Mouse (Mus musculus) ES-Bruce4 (cell line): ENCODE data around the gene Ovol1. TPM values are rescaled to one million over a fixed set of nuclear protein-coding genes. Genes with fewer than 3 reads are reported as not detected.

Experiments
- H3K27ac ChIP-seq: 2 replicates; pipeline ENCODE4 v1.5.1; 2012; ENCODE audit warnings: low read length, inconsistent platforms; ENCODE audit not compliant: insufficient read depth
- H3K27me3 ChIP-seq: 2 replicates; pipeline ENCODE4 v1.6.1; 2012; ENCODE audit warnings: mild to moderate bottlenecking, low read length, inconsistent platforms; ENCODE audit not compliant: control insufficient read depth, poor library complexity, insufficient read depth, severe bottlenecking
- H3K36me3 ChIP-seq: 2 replicates; pipeline ENCODE4 v1.6.1; 2012; ENCODE audit warnings: inconsistent platforms, mild to moderate bottlenecking, low read length, moderate library complexity; ENCODE audit not compliant: control insufficient read depth, poor library complexity, insufficient read depth, severe bottlenecking
- H3K4me1 ChIP-seq: one replicate; pipeline ENCODE4 v1.8.1; 2011; ENCODE audit warnings: low read length; ENCODE audit not compliant: control insufficient read depth, insufficient read depth
- H3K4me3 ChIP-seq: 2 replicates; pipeline ENCODE4 v1.5.1; 2011; ENCODE audit warnings: low read depth, mild to moderate bottlenecking, low read length
- H3K9ac ChIP-seq: 2 replicates; pipeline ENCODE4 v1.6.1; 2012; ENCODE audit warnings: low read depth, mild to moderate bottlenecking, inconsistent platforms; ENCODE audit not compliant: poor library complexity, severe bottlenecking
- H3K9me3 ChIP-seq: replicated peaks from 2 replicates; pipeline ENCODE4 v1.6.1; 2012; ENCODE audit warnings: mild to moderate bottlenecking, low read length, inconsistent platforms; ENCODE audit not compliant: control insufficient read depth, poor library complexity, insufficient read depth, severe bottlenecking
- CTCF ChIP-seq: IDR thresholded peaks from one replicate; pipeline ENCODE4 v1.8.1; 2011; ENCODE audit warnings: low read depth, low read length
- EP300 ChIP-seq: IDR thresholded peaks from 2 replicates; pipeline ENCODE4 v1.6.1; 2011; ENCODE audit warnings: low read depth, low read length; ENCODE audit not compliant: insufficient read depth
- POLR2A ChIP-seq: IDR thresholded peaks from one replicate; pipeline ENCODE4 v1.8.1; 2011; ENCODE audit warnings: low read length; ENCODE audit not compliant: insufficient read depth
- polyA plus RNA-seq: library from polyadenylated mRNA; stranded (reverse); fragments of >200 nt; gene quantifications from 2 replicates; pipeline ENCODE4 v1.2.4, GENCODE M21; 2011; ENCODE audit warnings: low read depth; ENCODE audit not compliant: missing spikeins, insufficient read depth, insufficient read length

Ovol1 gene
- polyA plus RNA-seq, 1 experiment = 0.46 TPM

DNA sequence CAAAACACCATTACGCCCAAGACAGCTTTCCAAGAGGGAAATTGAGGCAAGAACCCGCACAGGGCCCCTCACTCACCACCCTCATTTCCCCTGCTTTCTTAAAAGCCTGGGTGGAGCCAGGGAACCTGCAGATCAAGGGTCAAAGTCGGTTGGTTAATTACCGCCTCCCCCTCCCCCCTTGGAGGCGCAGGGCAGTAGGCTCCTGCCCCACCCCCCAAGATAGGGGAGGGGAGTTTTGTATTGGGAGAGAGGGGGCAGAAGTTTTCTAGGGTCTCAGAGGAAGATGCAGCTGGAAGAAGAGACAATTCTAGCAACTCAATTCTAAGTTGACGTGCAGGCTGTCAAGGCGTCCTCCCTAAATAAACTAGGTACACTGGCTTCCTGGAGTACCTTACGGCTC lies 1.2 kb downstream of the Ovol1 start:
- Histone ChIP-seq H3K9ac (no peak overlapping the region), H3K27ac (no peak overlapping the region), H3K4me1 (no peaks in the 10 kb centered on the region)

GRCm38 (mm10) chr19:5558770-5559169 lies 1.7 kb downstream of the Ovol1 start:
- no peak for TF ChIP-seq POLR2A
- no peak for TF ChIP-seq CTCF
- no peak for TF ChIP-seq EP300
- H3K9ac ChIP-seq = no peak overlapping the region
- no peak overlapping the region for H3K4me3 ChIP-seq
- H3K9me3 ChIP-seq = no peaks in the 10 kb centered on the region
- H3K4me1 ChIP-seq = no peaks in the 10 kb centered on the region
- H3K36me3 ChIP-seq = no peaks in the 10 kb centered on the region
- peaks cover 5% of the 10 kb centered on the region for H3K27me3 ChIP-seq
- H3K27ac ChIP-seq = no peak overlapping the region

More for the DNA sequence above, 1.2 kb downstream of the Ovol1 start:
- Histone ChIP-seq H3K4me3 (no peak overlapping the region), H3K9me3 (no peaks in the 10 kb centered on the region), H3K36me3 (no peaks in the 10 kb centered on the region), H3K27me3 (peaks cover 5% of the 10 kb centered on the region)
- TF ChIP-seq CTCF = no peak
- TF ChIP-seq POLR2A = no peak
- no peak for TF ChIP-seq EP300

- Histone ChIP-seq H3K36me3 (no peaks in the 10 kb centered on the region), H3K4me3 (no peak overlapping the region), H3K9ac (no peak overlapping the region), H3K9me3 (no peaks in the 10 kb centered on the region), H3K27me3 (peaks cover 5% of the 10 kb centered on the region), H3K4me1 (no peaks in the 10 kb centered on the region), H3K27ac (no peak overlapping the region)
- TF ChIP-seq EP300 (no peak), POLR2A (no peak)
Measured at GRCm38 (mm10) chr19:5558169-5558568, 2.3 kb downstream of the Ovol1 start.

DNA sequence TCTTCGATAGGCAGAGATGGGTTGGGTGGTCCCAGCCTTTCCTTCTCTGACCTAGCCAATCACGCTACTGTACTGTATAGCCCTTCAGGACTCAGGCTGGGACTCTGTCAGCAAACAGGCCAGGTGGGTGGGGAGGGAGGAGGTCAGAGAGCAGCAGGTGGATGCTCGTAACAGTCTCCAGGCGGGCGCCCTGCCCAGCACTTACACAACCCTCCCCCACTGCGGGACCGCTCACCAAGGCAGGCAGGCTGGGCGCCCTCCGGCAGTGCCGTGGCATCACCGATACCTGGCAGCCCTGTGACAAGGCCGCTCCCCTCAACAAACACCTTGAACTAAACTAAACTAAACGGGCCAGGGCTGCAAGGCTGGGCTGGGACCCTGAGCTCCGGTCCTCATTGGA lies 6.2 kb downstream of the Ovol1 start:
- Histone ChIP-seq H3K36me3 (no peaks in the 10 kb centered on the region), H3K9ac (no peak overlapping the region), H3K4me3 (peak overlapping the region; percentile 30), H3K9me3 (no peaks in the 10 kb centered on the region), H3K27me3 (no peaks in the 10 kb centered on the region), H3K4me1 (peaks cover 4% of the 10 kb centered on the region), H3K27ac (no peak overlapping the region)
- TF ChIP-seq EP300 (no peak), CTCF (no peak), POLR2A (no peak)

DNA sequence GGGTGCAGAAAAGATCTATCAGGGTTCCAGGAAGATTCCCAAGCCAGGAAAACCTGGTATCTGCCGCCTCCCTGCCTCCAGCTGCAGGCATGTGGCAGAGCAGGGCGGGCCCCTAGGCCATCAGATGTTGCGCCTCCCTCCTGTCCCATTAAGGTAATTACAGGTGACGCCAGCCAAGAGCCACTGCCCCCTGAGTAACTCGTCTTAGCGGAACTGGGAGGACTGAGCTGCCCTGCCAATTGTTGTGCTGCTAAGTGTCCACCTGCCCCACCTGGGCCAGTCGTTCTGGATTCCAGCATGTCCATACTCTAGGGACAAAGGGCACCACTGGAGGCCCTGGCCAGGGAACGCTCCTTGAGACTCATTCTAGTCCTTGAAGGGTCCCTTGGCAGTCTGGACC lies 6.6 kb downstream of the Ovol1 start:
- H3K9ac ChIP-seq = no peak overlapping the region
- TF ChIP-seq CTCF (no peak), POLR2A (no peak), EP300 (no peak)

GRCm38 (mm10) chr19:5547471-5548056 lies 12.9 kb downstream of the Ovol1 start:
- H3K27me3 ChIP-seq = no peaks in the 10 kb centered on the region
- H3K4me1 ChIP-seq = peaks cover under 1% of the 10 kb centered on the region
- no peak overlapping the region for H3K4me3 ChIP-seq
- no peak overlapping the region for H3K27ac ChIP-seq
- no peak for TF ChIP-seq EP300
- TF ChIP-seq POLR2A = no peak
- no peak for TF ChIP-seq CTCF
- H3K9me3 ChIP-seq = no peaks in the 10 kb centered on the region
- H3K36me3 ChIP-seq = no peaks in the 10 kb centered on the region
- no peak overlapping the region for H3K9ac ChIP-seq

More for the DNA sequence above, 6.6 kb downstream of the Ovol1 start:
- no peak overlapping the region for H3K4me3 ChIP-seq
- H3K36me3 ChIP-seq = no peaks in the 10 kb centered on the region
- no peak overlapping the region for H3K27ac ChIP-seq
- H3K4me1 ChIP-seq = peaks cover 4% of the 10 kb centered on the region
- no peaks in the 10 kb centered on the region for H3K27me3 ChIP-seq
- no peaks in the 10 kb centered on the region for H3K9me3 ChIP-seq
